ENCODE assay signal across 8 mouse cellular contexts in genomic region chrX:7670921-7671623, GRCm38 (mm10). TPM values are rescaled to one million over a fixed set of nuclear protein-coding genes. Genes with fewer than 3 reads are reported as not detected.
DNase-seq lines count a peak whose midpoint lies in the region; ATAC-seq lines count a peak whose summit lies in the region.

Gene Plp2, minus strand, starts transcription at chrX:7671390.

- H3K4me3 ChIP-seq in embryonic facial prominence, embryonic 13.5 days = peak within 1 kb of the TSS; percentile 49
- H3K4me3 ChIP-seq in heart, embryonic 12.5 days = peak within 1 kb of the TSS; percentile 72
- peak within 1 kb of the TSS; percentile 58 for H3K4me3 ChIP-seq in kidney, embryonic 16.5 days (ENCODE audit: low read length)
- H3K4me3 ChIP-seq in macrophage (ENCODE audit: inconsistent target) = peak within 1 kb of the TSS; percentile 67
- peak within 1 kb of the TSS; percentile 57 for H3K4me3 ChIP-seq in stomach, embryonic 15.5 days (replicated peaks)

- peak within 1 kb of the TSS; percentile 80 for H3K27ac ChIP-seq in embryonic facial prominence, embryonic 13.5 days
- H3K27ac ChIP-seq in heart, embryonic 12.5 days (ENCODE audit: poor library complexity, severe bottlenecking) = peak within 1 kb of the TSS; percentile 75
- peak within 1 kb of the TSS; percentile 78 for H3K27ac ChIP-seq in kidney, embryonic 16.5 days (ENCODE audit: low read length)
- H3K27ac ChIP-seq in macrophage = peak within 1 kb of the TSS; percentile 82
- peak within 1 kb of the TSS; percentile 91 for H3K27ac ChIP-seq in stomach, embryonic 15.5 days

- H3K9ac ChIP-seq in embryonic facial prominence, embryonic 13.5 days = peak within 1 kb of the TSS; percentile 67
- H3K9ac ChIP-seq in heart, embryonic 12.5 days = peak within 1 kb of the TSS; percentile 82
- H3K9ac ChIP-seq in kidney, embryonic 16.5 days (replicated peaks; ENCODE audit: low read length) = peak within 1 kb of the TSS; percentile 65
- H3K9ac ChIP-seq in stomach, embryonic 15.5 days = peak within 1 kb of the TSS; percentile 48

- WGBS in embryonic facial prominence, embryonic 13.5 days = 24% methylated on average over 36 of the region's 36 CpGs
- WGBS in heart, embryonic 12.5 days = 15% methylated on average over 32 of the region's 36 CpGs
- WGBS in kidney, embryonic 16.5 days = 27% methylated on average over 36 of the region's 36 CpGs
- 12% methylated on average over 28 of the region's 36 CpGs for WGBS in macrophage (ENCODE audit: missing documents)
- 12% methylated on average over 35 of the region's 36 CpGs for WGBS in stomach, embryonic 15.5 days

- no peaks in the 10 kb centered on the region for H3K27me3 ChIP-seq in embryonic facial prominence, embryonic 13.5 days
- no peaks in the 10 kb centered on the region for H3K27me3 ChIP-seq in heart, embryonic 12.5 days (replicated peaks)
- no peaks in the 10 kb centered on the region for H3K27me3 ChIP-seq in kidney, embryonic 16.5 days (ENCODE audit: insufficient read depth, low read length)
- no peaks in the 10 kb centered on the region for H3K27me3 ChIP-seq in stomach, embryonic 15.5 days (replicated peaks)

- H3K9me3 ChIP-seq in embryonic facial prominence, embryonic 13.5 days = no peaks in the 10 kb centered on the region
- H3K9me3 ChIP-seq in heart, embryonic 12.5 days (replicated peaks) = no peaks in the 10 kb centered on the region
- no peaks in the 10 kb centered on the region for H3K9me3 ChIP-seq in kidney, embryonic 16.5 days (ENCODE audit: low read length)
- H3K9me3 ChIP-seq in stomach, embryonic 15.5 days = no peaks in the 10 kb centered on the region

- H3K4me1 ChIP-seq in embryonic facial prominence, embryonic 13.5 days = no peaks in the 10 kb centered on the region
- H3K4me1 ChIP-seq in heart, embryonic 12.5 days (replicated peaks) = peaks cover 11% of the 10 kb centered on the region
- H3K4me1 ChIP-seq in kidney, embryonic 16.5 days (ENCODE audit: insufficient read depth, low read length) = peaks cover 12% of the 10 kb centered on the region
- no peaks in the 10 kb centered on the region for H3K4me1 ChIP-seq in stomach, embryonic 15.5 days

- H3K4me2 ChIP-seq in embryonic facial prominence, embryonic 13.5 days = peak within 1 kb of the TSS; percentile 57
- H3K4me2 ChIP-seq in heart, embryonic 12.5 days = peak within 1 kb of the TSS; percentile 64
- peak within 1 kb of the TSS; percentile 53 for H3K4me2 ChIP-seq in kidney, embryonic 16.5 days (replicated peaks; ENCODE audit: low read depth, low read length)
- peak within 1 kb of the TSS; percentile 52 for H3K4me2 ChIP-seq in stomach, embryonic 15.5 days

- 0 out of 2 replicates have a peak, but pooled peaks have one; percentile 7 for ATAC-seq in embryonic facial prominence, embryonic 13.5 days (ENCODE audit: insufficient number of reproducible peaks, insufficient read depth, low FRiP score, low TSS enrichment, low read depth)
- peak; percentile 45 for ATAC-seq in heart, embryonic 12.5 days (ENCODE audit: insufficient number of reproducible peaks, low FRiP score)
- peak; percentile 58 for ATAC-seq in kidney, embryonic 16.5 days (ENCODE audit: low FRiP score, low TSS enrichment)
- peak; percentile 63; the same call in 1 of the 2 replicates for ATAC-seq in stomach, embryonic 15.5 days (ENCODE audit: insufficient read depth, low FRiP score, low read depth)

- peaks cover 12% of the 10 kb centered on the region; the same call in 1 of the 2 replicates for H3K36me3 ChIP-seq in embryonic facial prominence, embryonic 13.5 days
- peaks cover 24% of the 10 kb centered on the region for H3K36me3 ChIP-seq in heart, embryonic 12.5 days
- peaks cover 14% of the 10 kb centered on the region for H3K36me3 ChIP-seq in kidney, embryonic 16.5 days (ENCODE audit: insufficient read depth, low read length)
- no peaks in the 10 kb centered on the region for H3K36me3 ChIP-seq in macrophage (ENCODE audit: inconsistent target)
- no peaks in the 10 kb centered on the region for H3K36me3 ChIP-seq in stomach, embryonic 15.5 days

- H3K79me2 ChIP-seq in macrophage (ENCODE audit: inconsistent target) = peaks cover 14% of the 10 kb centered on the region

- peak; percentile 47 to 51 for DNase-seq in B cell, adult 2 months
- DNase-seq in MN1 (ENCODE audit: low spot score) = peak; percentile 53
- no peak for DNase-seq in retina, embryonic 14.5 days (ENCODE audit: low spot score)

RNA-seq across cellular contexts. Expression of gene Plp2, which starts in this region (rescaled TPM):
- 100 and 115 TPM in 2 replicates for polyA plus RNA-seq in embryonic facial prominence, embryonic 13.5 days (2015; fragmentation: Nextera tagmentation; extraction: Ambion mirVana)
- polyA plus RNA-seq in heart, embryonic 12.5 days (2016; fragmentation: Nextera tagmentation; extraction: Ambion mirVana) = 147 and 155 TPM in 2 replicates
- polyA plus RNA-seq in kidney, embryonic 16.5 days (2015; fragmentation: Nextera tagmentation; extraction: Ambion mirVana) = 170 and 179 TPM in 2 replicates
- total RNA-seq in macrophage (2018; cell fraction: chromatin; rRNA removed) = 10 to 100 TPM in 7 of 26 experiments, 1 to 10 TPM in 17, under 1 TPM in 1, not detected in 1; 1.00 to 20.2 (median 7.3) TPM
- total RNA-seq in macrophage (2018; cell fraction: cytosol; rRNA removed) = 100 to 1,000 TPM in 9 of 26 experiments, 10 to 100 TPM in 17; 48.2 to 120 (median 92.1) TPM
- 100 to 1,000 TPM in 1 of 26 experiments, 10 to 100 TPM in 25; 11.9 to 121 (median 30.6) TPM for total RNA-seq in macrophage (2018; cell fraction: nucleus; rRNA removed)
- 83.8 to 185 TPM (median 133 TPM) in 3 replicates for polyA plus RNA-seq in macrophage (2018)
- polyA plus RNA-seq in stomach, embryonic 15.5 days (2015; fragmentation: Nextera tagmentation; extraction: Ambion mirVana) = 223 and 255 TPM in 2 replicates

Comparison
In these comparisons a context has a peak if more than half of its experiments do, and no peak if none do; other contexts are left out.
1. ATAC-seq: peak in every context shown above with its lines; median percentile 63 in stomach, embryonic 15.5 days; 58 in kidney, embryonic 16.5 days; 45 in heart, embryonic 12.5 days; 7 in embryonic facial prominence, embryonic 13.5 days.